Mouse (Mus musculus): ENCODE measurements at regions not wholly inside any gene's neighbourhood (a gene's known extent, or its start where the extent isn't known, plus 50 kb on each side); places are given as distances from the start of the nearest gene placed in this dataset.

GRCm38 (mm10) chr2:133436913-133437843 lies 114.8 kb upstream of the Bmp2 start:
- no peak for TF ChIP-seq CTCF (IDR thresholded peaks at IDR 0.05)
- no peak for TF ChIP-seq EP300 (IDR thresholded peaks at IDR 0.05)

Data from lung, postnatal 0 days (tissue).